In genomic region chr2:69113829-69114547, GRCm38 (mm10) we compare ENCODE assay signal across 15 mouse cellular contexts. TPM values are rescaled to one million over a fixed set of nuclear protein-coding genes. Genes with fewer than 3 reads are reported as not detected.
A peak's percentile ranks its signal among the peaks of the same experiment; 100 is the strongest.
DNase-seq lines count a peak whose midpoint lies in the region; ATAC-seq and TF ChIP-seq lines count a peak whose summit lies in the region.
"Had no signal": no experiment of that assay in that cellular context is flagged by ENCODE, and none has a peak within 500 bp of the region (broad histone marks: within the 10 kb centered on the region; RNA-seq: fewer than 3 reads in every experiment).

No protein-coding gene starts in this region.

- no peaks in the 10 kb centered on the region for H3K9me3 ChIP-seq in forebrain, embryonic 14.5 days (replicated peaks; ENCODE audit: control insufficient read depth, low read length)
- H3K9me3 ChIP-seq in forebrain, embryonic 12.5 days, result 0 out of 2 replicates have a peak, but pooled peaks cover 2% of the 10 kb centered on the region
- H3K9me3 ChIP-seq in intestine, embryonic 16.5 days (ENCODE audit: control insufficient read depth, low read length), result no peaks in the 10 kb centered on the region
- no peaks in the 10 kb centered on the region for H3K9me3 ChIP-seq in intestine, postnatal 0 days (ENCODE audit: control insufficient read depth)
- H3K9me3 ChIP-seq: heart, embryonic 15.5 days had no signal

- no peaks in the 10 kb centered on the region for H3K36me3 ChIP-seq in forebrain, embryonic 14.5 days (ENCODE audit: control insufficient read depth, insufficient read depth, low read length)
- H3K36me3 ChIP-seq in forebrain, embryonic 12.5 days (replicated peaks), result 0 out of 2 replicates have a peak, but pooled peaks cover 4% of the 10 kb centered on the region
- H3K36me3 ChIP-seq in intestine, embryonic 16.5 days (ENCODE audit: control insufficient read depth, insufficient read depth, low read length), result peaks cover 3% of the 10 kb centered on the region; the same call in 1 of the 2 replicates
- H3K36me3 ChIP-seq in intestine, postnatal 0 days (ENCODE audit: control insufficient read depth, insufficient read depth), result peaks cover 13% of the 10 kb centered on the region; the same call in 1 of the 2 replicates

- ATAC-seq in forebrain, embryonic 14.5 days, result peak; percentile 43
- ATAC-seq in forebrain, embryonic 12.5 days (ENCODE audit: low FRiP score), result no peak
- 0 out of 2 replicates have a peak, but pooled peaks have one; percentile 53 for ATAC-seq in intestine, embryonic 16.5 days
- no peak for ATAC-seq in intestine, postnatal 0 days
- ATAC-seq: activated CD4-positive, CD25-positive, alpha-beta regulatory T cell, adult 4 months had no signal

- H3K27ac ChIP-seq in forebrain, embryonic 14.5 days (ENCODE audit: low read depth, low read length), result no peak overlapping the region
- H3K27ac ChIP-seq in forebrain, embryonic 12.5 days, result no peak overlapping the region
- no peak overlapping the region for H3K27ac ChIP-seq in intestine, embryonic 16.5 days (ENCODE audit: low read length)
- H3K27ac ChIP-seq in intestine, postnatal 0 days (ENCODE audit: low read depth, low read length), result no peak overlapping the region
- H3K27ac ChIP-seq: gastrocnemius, adult 2 months; heart, embryonic 15.5 days; limb, embryonic 13.5 days; macrophage had no signal

- H3K4me2 ChIP-seq in forebrain, embryonic 14.5 days (ENCODE audit: low read length), result no peak overlapping the region
- no peak overlapping the region for H3K4me2 ChIP-seq in forebrain, embryonic 12.5 days
- no peak overlapping the region for H3K4me2 ChIP-seq in intestine, embryonic 16.5 days (ENCODE audit: low read depth, low read length)
- no peak overlapping the region; the same call in 1 of the 2 replicates for H3K4me2 ChIP-seq in intestine, postnatal 0 days (replicated peaks; ENCODE audit: low read depth)
- H3K4me2 ChIP-seq: heart, embryonic 15.5 days; limb, embryonic 13.5 days had no signal

- H3K27me3 ChIP-seq in forebrain, embryonic 14.5 days (replicated peaks; ENCODE audit: control insufficient read depth, insufficient read depth, low read length), result no peaks in the 10 kb centered on the region
- H3K27me3 ChIP-seq in forebrain, embryonic 12.5 days, result no peaks in the 10 kb centered on the region
- H3K27me3 ChIP-seq in intestine, embryonic 16.5 days (replicated peaks; ENCODE audit: control insufficient read depth, insufficient read depth, low read length), result no peaks in the 10 kb centered on the region
- H3K27me3 ChIP-seq in intestine, postnatal 0 days (replicated peaks; ENCODE audit: control insufficient read depth, insufficient read depth, low read length), result no peaks in the 10 kb centered on the region
- H3K27me3 ChIP-seq: heart, embryonic 15.5 days; limb, embryonic 13.5 days had no signal

- H3K4me3 ChIP-seq in forebrain, embryonic 14.5 days (ENCODE audit: low read depth, low read length), result no peak overlapping the region
- no peak overlapping the region for H3K4me3 ChIP-seq in forebrain, embryonic 12.5 days (replicated peaks)
- no peak overlapping the region for H3K4me3 ChIP-seq in intestine, embryonic 16.5 days (ENCODE audit: low read length)
- no peak overlapping the region for H3K4me3 ChIP-seq in intestine, postnatal 0 days (ENCODE audit: low read depth, low read length)
- H3K4me3 ChIP-seq: gastrocnemius, adult 2 months; heart, embryonic 15.5 days; limb, embryonic 13.5 days had no signal

- no peak for TF ChIP-seq CTCF in intestine, postnatal 0 days (IDR thresholded peaks at IDR 0.05; ENCODE audit: low read depth)
- no peak for TF ChIP-seq CTCF in brain, embryonic 14.5 days (IDR thresholded peaks at IDR 0.05; ENCODE audit: borderline replicate concordance, extremely low read depth, insufficient read depth, insufficient read length)

- H3K4me1 ChIP-seq in forebrain, embryonic 14.5 days (ENCODE audit: control insufficient read depth, insufficient read depth, low read length), result no peaks in the 10 kb centered on the region; the same call in 1 of the 2 replicates
- no peaks in the 10 kb centered on the region for H3K4me1 ChIP-seq in forebrain, embryonic 12.5 days
- H3K4me1 ChIP-seq in intestine, embryonic 16.5 days (ENCODE audit: control insufficient read depth, insufficient read depth, low read length), result peaks cover 3% of the 10 kb centered on the region; the same call in 1 of the 2 replicates
- H3K4me1 ChIP-seq in intestine, postnatal 0 days (replicated peaks; ENCODE audit: control insufficient read depth, insufficient read depth, low read length), result no peaks in the 10 kb centered on the region

- no peak overlapping the region for H3K9ac ChIP-seq in forebrain, embryonic 14.5 days (ENCODE audit: low read length)
- H3K9ac ChIP-seq in forebrain, embryonic 12.5 days, result no peak overlapping the region
- no peak overlapping the region for H3K9ac ChIP-seq in intestine, embryonic 16.5 days (ENCODE audit: low read depth, low read length)
- H3K9ac ChIP-seq in intestine, postnatal 0 days (ENCODE audit: low read depth, low read length), result no peak overlapping the region
- H3K9ac ChIP-seq: heart, embryonic 15.5 days; limb, embryonic 13.5 days had no signal

- WGBS in forebrain, embryonic 14.5 days, result 54% methylated on average over 10 of the region's 10 CpGs
- 80% methylated on average over 10 of the region's 10 CpGs for WGBS in forebrain, embryonic 12.5 days
- 58% methylated on average over 10 of the region's 10 CpGs for WGBS in intestine, embryonic 16.5 days
- 61% methylated on average over 10 of the region's 10 CpGs for WGBS in intestine, postnatal 0 days

- TF ChIP-seq POLR2A in brain, embryonic 14.5 days (IDR thresholded peaks at IDR 0.05; ENCODE audit: borderline replicate concordance, extremely low read depth, insufficient read depth, insufficient read length, poor library complexity, severe bottlenecking), result no peak

- DNase-seq in forebrain, embryonic 14.5 days (ENCODE audit: low spot score), result peak; percentile 60
- peak; percentile 69 for DNase-seq in brain, embryonic 14.5 days (ENCODE audit: low read depth)
- DNase-seq in lung, postnatal 10 days, result peak; percentile 64
- DNase-seq in right cerebral cortex, postnatal 36 days (ENCODE audit: low spot score in 2 of 2), result no peak
- DNase-seq in thymus, postnatal 36 days, result no peak
- DNase-seq: cerebellum, postnatal 14 days; gastrocnemius, adult 2 months had no signal

RNA-seq across cellular contexts. Expression of gene Nostrin, which starts 21.6 kb away (rescaled TPM):
- polyA plus RNA-seq in forebrain, embryonic 14.5 days (2014; fragmentation: Nextera tagmentation; extraction: Ambion mirVana), result 1.2 and 1.4 TPM in 2 replicates
- polyA plus RNA-seq in forebrain, embryonic 12.5 days (2016; fragmentation: Nextera tagmentation; extraction: Ambion mirVana), result 0.43 and 0.64 TPM in 2 replicates
- polyA plus RNA-seq in intestine, embryonic 16.5 days (2015; fragmentation: Nextera tagmentation; extraction: Ambion mirVana), result 31.7 and 32.3 TPM in 2 replicates
- polyA plus RNA-seq in intestine, postnatal 0 days (2015; fragmentation: Nextera tagmentation; extraction: Ambion mirVana), result 33.3 and 37.9 TPM in 2 replicates
- polyA plus RNA-seq in brain, embryonic 14.5 days (2012; rRNA removed), result 0.63 TPM in 2 replicates
- polyA plus RNA-seq: G1E had no signal

Comparison
In these comparisons a context has a peak if more than half of its experiments do, and no peak if none do; other contexts are left out.
1. ATAC-seq: peak in forebrain, embryonic 14.5 days (single experiment) and intestine, embryonic 16.5 days (single experiment); none in forebrain, embryonic 12.5 days (single experiment) and intestine, postnatal 0 days (single experiment).
2. DNase-seq: peak in forebrain, embryonic 14.5 days (single experiment), brain, embryonic 14.5 days (single experiment) and lung, postnatal 10 days (single experiment); none in right cerebral cortex, postnatal 36 days (0 of 2) and thymus, postnatal 36 days (0 of 2).
3. RNA of gene Nostrin, which starts 21.6 kb away (polyA plus RNA-seq): 33.3 to 37.9 TPM in intestine, postnatal 0 days and 31.7 to 32.3 TPM in intestine, embryonic 16.5 days; 1.2 to 1.4 TPM in forebrain, embryonic 14.5 days, 0.63 TPM in brain, embryonic 14.5 days and 0.43 to 0.64 TPM in forebrain, embryonic 12.5 days; every median in the first group is over 10 times any median in the second.